Mouse (Mus musculus): ENCODE results near the gene Lonp1. TPM values are rescaled to one million over a fixed set of nuclear protein-coding genes. Genes with fewer than 3 reads are reported as not detected.

The Lonp1 gene
- polyA plus RNA-seq (2012; rRNA removed), result 76.7 and 79.4 TPM in 2 replicates
- 45.6 and 54.9 TPM in 2 replicates for polyA plus RNA-seq (2014; fragmentation: Nextera tagmentation; extraction: Ambion mirVana)

GRCm38 (mm10) chr17:56626754-56627470 lies at the start of gene Lonp1:
Gene Lonp1 (minus strand): TSS chr17:56626887.
- WGBS, result 2% methylated on average over 45 of the region's 51 CpGs
- TF ChIP-seq POLR2A (IDR thresholded peaks at IDR 0.05; ENCODE audit: borderline replicate concordance, extremely low read depth, insufficient read depth, insufficient read length), result peak; percentile 56; the same call in 1 of the 2 replicates
- H3K27me3 ChIP-seq (ENCODE audit: control insufficient read depth, insufficient read depth, low read length), result no peaks in the 10 kb centered on the region
- no peaks in the 10 kb centered on the region for H3K9me3 ChIP-seq (ENCODE audit: control insufficient read depth, low read length)
- H3K4me1 ChIP-seq (ENCODE audit: control insufficient read depth, insufficient read depth, low read length), result peaks cover 17% of the 10 kb centered on the region
- H3K9ac ChIP-seq (ENCODE audit: low read depth, low read length, severe bottlenecking), result peak within 1 kb of the TSS; percentile 89
- DNase-seq (ENCODE audit: low spot score), result peak; percentile 98
- H3K4me2 ChIP-seq (replicated peaks; ENCODE audit: low read depth, low read length, severe bottlenecking), result peak within 1 kb of the TSS; percentile 93
- peak within 1 kb of the TSS; percentile 93 for H3K4me3 ChIP-seq (replicated peaks; ENCODE audit: low read length)
- peaks cover 25% of the 10 kb centered on the region for H3K36me3 ChIP-seq (ENCODE audit: control insufficient read depth, insufficient read depth, low read length)
- H3K27ac ChIP-seq (replicated peaks; ENCODE audit: low read depth, low read length), result peak within 1 kb of the TSS; percentile 82
- ATAC-seq (ENCODE audit: low FRiP score, low read depth), result peak; percentile 95

GRCm38 (mm10) chr17:56673647-56674416 lies 47.1 kb upstream of the Lonp1 start:
- H3K27ac ChIP-seq (replicated peaks; ENCODE audit: low read depth, low read length), result peak overlapping the region; percentile 72

GRCm38 (mm10) chr17:56672941-56673646 lies 46.4 kb upstream of the Lonp1 start, which contains the start of gene Ranbp3:
Gene Ranbp3 (plus strand): TSS chr17:56673294.
- Histone ChIP-seq H3K36me3 (ENCODE audit: control insufficient read depth, insufficient read depth, low read length) (peaks cover 24% of the 10 kb centered on the region), H3K4me2 (replicated peaks; ENCODE audit: low read depth, low read length, severe bottlenecking) (peak within 1 kb of the TSS; percentile 78), H3K4me1 (ENCODE audit: control insufficient read depth, insufficient read depth, low read length) (peaks cover 13% of the 10 kb centered on the region; the same call in 1 of the 2 replicates), H3K4me3 (replicated peaks; ENCODE audit: low read length) (peak within 1 kb of the TSS; percentile 97), H3K27me3 (ENCODE audit: control insufficient read depth, insufficient read depth, low read length) (no peaks in the 10 kb centered on the region), H3K9me3 (ENCODE audit: control insufficient read depth, low read length) (no peaks in the 10 kb centered on the region), H3K9ac (ENCODE audit: low read depth, low read length, severe bottlenecking) (peak within 1 kb of the TSS; percentile 97), H3K27ac (replicated peaks; ENCODE audit: low read depth, low read length) (peak within 1 kb of the TSS; percentile 86)
- DNase-seq (ENCODE audit: low spot score) (peak; percentile 99), ATAC-seq (ENCODE audit: low FRiP score, low read depth) (peak; percentile 95)
- WGBS, result 0% methylated on average over 26 of the region's 66 CpGs
- peak; percentile 74; the same call in 1 of the 2 replicates for TF ChIP-seq POLR2A (IDR thresholded peaks at IDR 0.05; ENCODE audit: borderline replicate concordance, extremely low read depth, insufficient read depth, insufficient read length)

More at GRCm38 (mm10) chr17:56673647-56674416, 47.1 kb upstream of the Lonp1 start:
- WGBS, result 4% methylated on average over 16 of the region's 37 CpGs
- TF ChIP-seq POLR2A (IDR thresholded peaks at IDR 0.05; ENCODE audit: borderline replicate concordance, extremely low read depth, insufficient read depth, insufficient read length), result no peak
- Histone ChIP-seq H3K4me2 (replicated peaks; ENCODE audit: low read depth, low read length, severe bottlenecking) (peak overlapping the region; percentile 63), H3K9ac (ENCODE audit: low read depth, low read length, severe bottlenecking) (peak overlapping the region; percentile 97), H3K4me1 (ENCODE audit: control insufficient read depth, insufficient read depth, low read length) (peaks cover 13% of the 10 kb centered on the region; the same call in 1 of the 2 replicates), H3K4me3 (replicated peaks; ENCODE audit: low read length) (peak overlapping the region; percentile 97), H3K27me3 (ENCODE audit: control insufficient read depth, insufficient read depth, low read length) (no peaks in the 10 kb centered on the region), H3K9me3 (ENCODE audit: control insufficient read depth, low read length) (no peaks in the 10 kb centered on the region), H3K36me3 (ENCODE audit: control insufficient read depth, insufficient read depth, low read length) (peaks cover 27% of the 10 kb centered on the region)
- DNase-seq (ENCODE audit: low spot score) (no peak), ATAC-seq (ENCODE audit: low FRiP score, low read depth) (peak; percentile 7)

- Histone ChIP-seq H3K4me1 (ENCODE audit: control insufficient read depth, insufficient read depth, low read length) (peaks cover 6% of the 10 kb centered on the region; the same call in 1 of the 2 replicates), H3K36me3 (ENCODE audit: control insufficient read depth, insufficient read depth, low read length) (no peaks in the 10 kb centered on the region), H3K4me2 (replicated peaks; ENCODE audit: low read depth, low read length, severe bottlenecking) (no peak overlapping the region), H3K9me3 (ENCODE audit: control insufficient read depth, low read length) (no peaks in the 10 kb centered on the region), H3K27ac (replicated peaks; ENCODE audit: low read depth, low read length) (no peak overlapping the region), H3K9ac (ENCODE audit: low read depth, low read length, severe bottlenecking) (no peak overlapping the region), H3K27me3 (ENCODE audit: control insufficient read depth, insufficient read depth, low read length) (no peaks in the 10 kb centered on the region), H3K4me3 (replicated peaks; ENCODE audit: low read length) (no peak overlapping the region)
- DNase-seq (ENCODE audit: low spot score) (no peak), ATAC-seq (ENCODE audit: low FRiP score, low read depth) (no peak)
- no peak for TF ChIP-seq POLR2A (IDR thresholded peaks at IDR 0.05; ENCODE audit: borderline replicate concordance, extremely low read depth, insufficient read depth, insufficient read length)
- 87% methylated on average over 8 of the region's 8 CpGs for WGBS
Measured at GRCm38 (mm10) chr17:56669766-56670165, 43.1 kb upstream of the Lonp1 start.
